Mouse (Mus musculus) neural tube, embryonic 10.5 days (tissue): ENCODE measurements around the gene Tifa.
"Not testable (repeated sequence)": the region's sequence is repeated elsewhere in the genome, so short reads cannot be mapped to it uniquely, and the experiment has no call there.

ENCODE experiments used
- DNase-seq: peaks from one replicate; pipeline ENCODE4 v3.0.0-alpha.2; 2017; ENCODE audit warnings: low spot score; ENCODE audit errors: extremely low spot score

Tifa gene

GRCm38 (mm10) chr3:127789500-127790191 lies at the start of gene Tifa:
Gene Tifa (plus strand): TSS chr3:127789805.
- peak; percentile 75 for DNase-seq

- DNase-seq, result no peak
Measured at GRCm38 (mm10) chr3:127741473-127741872, 48.1 kb upstream of the Tifa start.

GRCm38 (mm10) chr3:127743614-127744365 lies 45.8 kb upstream of the Tifa start:
- no peak for DNase-seq

GRCm38 (mm10) chr3:127745504-127745903 lies 44.1 kb upstream of the Tifa start:
- no peak for DNase-seq

- peak; percentile 49 for DNase-seq
Measured at GRCm38 (mm10) chr3:127745911-127746640, 43.5 kb upstream of the Tifa start.

- DNase-seq, result no peak
Measured at GRCm38 (mm10) chr3:127748644-127749043, 41.0 kb upstream of the Tifa start.

GRCm38 (mm10) chr3:127749266-127749665 lies 40.3 kb upstream of the Tifa start:
- DNase-seq, result peak; percentile 61

- DNase-seq, result peak; percentile 45
Measured at GRCm38 (mm10) chr3:127749981-127750562, 39.5 kb upstream of the Tifa start.

- DNase-seq, result no peak
Measured at GRCm38 (mm10) chr3:127756458-127756857, 33.1 kb upstream of the Tifa start.

GRCm38 (mm10) chr3:127757886-127758301 lies 31.7 kb upstream of the Tifa start:
- DNase-seq, result no peak

- no peak for DNase-seq
Measured at GRCm38 (mm10) chr3:127758806-127759205, 30.8 kb upstream of the Tifa start.

GRCm38 (mm10) chr3:127759212-127759611 lies 30.4 kb upstream of the Tifa start:
- no peak for DNase-seq

- no peak for DNase-seq
Measured at GRCm38 (mm10) chr3:127762403-127762802, 27.2 kb upstream of the Tifa start.

- peak; percentile 64 for DNase-seq
Measured at GRCm38 (mm10) chr3:127763076-127763612, 26.5 kb upstream of the Tifa start.

GRCm38 (mm10) chr3:127764541-127764940 lies 25.1 kb upstream of the Tifa start:
- DNase-seq, result no peak

GRCm38 (mm10) chr3:127765971-127766370 lies 23.6 kb upstream of the Tifa start:
- no peak for DNase-seq

GRCm38 (mm10) chr3:127769146-127769545 lies 20.5 kb upstream of the Tifa start:
- no peak for DNase-seq

- peak; percentile 60 for DNase-seq
Measured at GRCm38 (mm10) chr3:127780021-127780644, 9.5 kb upstream of the Tifa start, which contains the start of gene Alpk1. Gene Alpk1 (minus strand): TSS chr3:127780527.

- DNase-seq, result no peak
Measured at GRCm38 (mm10) chr3:127780921-127781320, 8.7 kb upstream of the Tifa start.

- no peak for DNase-seq
Measured at GRCm38 (mm10) chr3:127782921-127783320, 6.7 kb upstream of the Tifa start.

- not testable (repeated sequence) for DNase-seq
Measured at GRCm38 (mm10) chr3:127783680-127784079, 5.9 kb upstream of the Tifa start.
